Mouse (Mus musculus): ENCODE data around the gene Gpam.

Gpam gene

DNA sequence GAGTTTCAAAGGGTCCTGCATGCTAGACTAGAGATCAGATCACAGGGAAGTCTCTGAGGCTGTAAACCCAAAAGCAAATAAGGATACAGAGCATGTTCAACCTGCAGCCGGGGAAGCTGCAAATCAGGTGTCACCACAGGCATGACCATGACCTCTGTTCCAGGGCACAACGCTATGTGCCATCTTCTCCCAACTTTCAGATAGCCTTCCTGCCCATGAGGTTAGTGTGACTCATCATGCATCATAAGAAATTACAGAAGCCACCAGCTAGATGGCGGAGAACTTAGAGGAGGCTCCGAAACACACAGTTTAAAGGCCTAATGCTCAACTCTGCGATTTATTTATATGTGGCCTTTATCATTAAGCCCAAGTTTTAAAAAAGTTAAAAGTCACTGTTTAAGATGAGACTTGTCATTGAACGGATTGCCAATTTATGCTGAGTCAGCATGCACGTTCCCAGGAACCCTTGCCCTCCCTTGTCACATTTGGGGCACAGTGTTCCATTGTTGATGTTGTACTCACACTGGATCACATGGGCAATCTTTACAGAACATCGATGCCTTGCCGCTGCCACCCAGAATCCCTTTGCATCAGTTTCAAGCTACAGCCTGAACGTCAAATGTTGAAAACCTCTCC lies 71.3 kb downstream of the Gpam start:
- no peak for DNase-seq

DNA sequence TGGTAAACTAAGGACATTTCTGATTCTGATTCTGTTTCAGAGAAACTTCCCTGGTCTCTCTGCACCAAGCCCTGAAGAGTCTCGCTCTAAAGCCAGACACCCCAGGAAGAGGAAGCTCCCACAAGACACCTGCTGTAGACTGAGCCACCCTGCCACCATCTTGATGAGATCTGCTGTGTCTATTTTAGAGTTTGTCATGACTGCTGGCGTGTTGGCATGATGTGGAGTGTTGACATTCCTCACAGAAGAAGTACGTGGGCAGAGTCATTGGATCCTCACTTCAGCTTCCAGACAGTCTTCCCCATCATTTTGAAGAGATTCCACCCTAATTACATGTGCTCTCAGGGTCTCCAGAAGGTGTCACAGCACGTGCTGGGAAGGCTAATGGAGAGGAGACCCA lies 73.9 kb downstream of the Gpam start:
- DNase-seq, result no peak

DNA sequence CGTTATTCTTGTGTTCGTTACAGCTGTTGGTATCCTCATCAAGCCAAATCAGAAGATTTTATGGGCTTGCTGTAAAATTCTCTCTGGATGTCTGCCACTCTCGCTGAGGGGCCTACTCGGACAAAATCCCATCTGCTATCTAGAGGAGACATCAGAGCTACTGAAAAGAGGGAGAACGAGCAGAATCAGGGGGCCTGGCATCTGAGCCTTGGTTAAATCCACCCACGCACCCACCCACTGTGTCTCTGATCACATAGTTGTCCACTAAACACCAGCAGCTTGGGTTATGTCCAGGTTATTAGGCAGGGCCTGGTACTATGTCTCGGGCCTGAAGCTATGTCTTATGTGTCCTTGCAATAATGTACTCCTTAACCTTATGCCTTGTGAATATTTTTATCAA lies 89.6 kb downstream of the Gpam start:
- no peak for DNase-seq

DNA sequence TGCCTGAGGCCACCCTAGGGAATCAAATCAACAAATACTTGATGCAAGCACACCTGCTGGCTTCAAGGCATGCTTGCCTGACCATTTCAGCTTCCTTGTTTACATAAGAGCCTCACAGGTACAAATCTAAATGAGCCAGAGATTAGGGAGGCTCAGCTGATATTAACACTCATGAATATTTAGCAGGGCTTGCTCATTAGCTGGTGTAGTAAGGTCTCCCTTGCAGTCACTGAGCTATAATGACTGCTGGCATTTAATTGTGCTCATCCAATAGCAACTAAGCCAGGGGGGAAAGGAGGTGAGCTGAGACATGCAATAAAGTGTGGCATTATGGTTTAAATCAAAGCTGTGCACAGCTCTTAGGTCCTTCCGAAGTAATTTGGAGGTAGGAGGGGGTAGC lies 108.2 kb downstream of the Gpam start:
- no peak for DNase-seq
